Mouse (Mus musculus): ENCODE results near the gene Ptger2. TPM values are rescaled to one million over a fixed set of nuclear protein-coding genes. Genes with fewer than 3 reads are reported as not detected.
"Not testable (repeated sequence)": the region's sequence is repeated elsewhere in the genome, so short reads cannot be mapped to it uniquely, and the experiment has no call there.

The Ptger2 gene
- total RNA-seq (2022): 1 to 10 TPM in 3 of 4 experiments, under 1 TPM in 1; 0.95 to 2.0 (median 1.4) TPM

DNA sequence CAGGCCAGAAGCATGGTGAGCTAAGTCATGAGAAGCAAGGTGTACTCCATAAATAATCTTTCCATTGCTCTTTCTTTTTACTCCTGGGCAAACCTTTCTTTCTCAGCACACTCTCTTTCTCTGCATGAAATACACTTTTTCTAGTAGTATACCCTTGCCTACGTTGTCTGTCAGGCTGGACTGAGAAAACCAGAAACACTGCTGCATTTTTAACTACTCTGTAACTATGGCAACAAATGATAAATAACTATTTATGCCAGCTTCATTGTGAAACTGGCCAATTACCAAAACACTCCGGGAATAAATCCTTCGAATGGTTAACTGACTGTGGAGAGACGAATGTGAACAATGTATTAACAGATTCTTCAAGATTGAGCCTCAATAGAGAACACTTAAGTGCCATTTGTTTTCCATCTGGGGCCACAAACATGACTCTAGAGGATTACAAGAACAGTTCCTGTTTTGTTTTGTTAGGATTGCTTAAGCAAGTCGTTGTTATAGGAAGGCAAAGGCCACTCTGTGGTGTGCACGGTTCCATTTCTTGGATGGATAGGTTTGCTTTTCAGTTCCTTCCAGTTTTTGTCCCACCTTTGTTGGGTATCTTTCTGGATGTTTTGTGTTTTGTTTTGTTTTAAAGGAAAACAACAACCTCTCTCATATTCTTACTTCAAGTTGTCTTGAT lies at the start of gene Ptger2:
Gene Ptger2, plus strand, starts transcription at position 522 of the 682 bp plus-strand sequence.
- not testable (repeated sequence) for DNase-seq

DNA sequence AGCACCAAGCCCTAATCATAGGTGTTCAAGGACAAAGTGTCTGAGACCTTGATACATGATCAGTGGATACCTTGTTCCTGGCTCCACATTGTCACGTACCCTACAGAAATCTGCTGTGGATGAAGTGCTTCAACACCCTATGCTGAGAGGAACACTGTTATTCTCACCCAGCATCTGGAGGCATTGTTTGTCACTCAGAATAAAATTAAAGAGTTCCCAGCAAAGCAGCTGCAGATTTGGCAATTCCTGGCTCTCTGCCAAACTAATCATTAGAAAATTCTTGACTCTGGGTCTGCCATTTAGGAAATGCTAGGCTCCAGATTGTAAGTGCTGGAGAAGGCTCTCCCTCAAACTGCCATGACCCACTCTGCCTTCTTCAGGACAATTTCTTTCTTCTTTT lies 27.2 kb upstream of the Ptger2 start:
- no peak for DNase-seq

DNA sequence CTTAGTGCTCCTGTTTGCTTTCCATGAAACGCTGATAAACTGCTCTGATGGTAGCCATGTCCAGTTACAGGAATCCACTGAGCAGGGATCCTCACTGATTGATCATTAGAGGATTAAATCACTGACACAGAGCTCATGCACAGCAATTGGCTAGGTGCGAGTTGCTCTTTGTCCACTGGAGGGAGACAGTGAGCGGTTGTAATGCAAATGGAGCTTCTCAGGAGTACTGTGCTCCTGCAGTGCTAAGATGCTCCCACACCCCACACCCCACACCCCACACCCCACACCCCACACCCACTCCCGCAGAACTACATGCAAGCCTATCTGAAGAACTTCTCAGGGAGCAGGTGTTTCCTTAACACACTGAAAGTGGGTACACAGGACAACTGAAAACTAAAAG lies 10.7 kb upstream of the Ptger2 start:
- not testable (repeated sequence) for DNase-seq

DNA sequence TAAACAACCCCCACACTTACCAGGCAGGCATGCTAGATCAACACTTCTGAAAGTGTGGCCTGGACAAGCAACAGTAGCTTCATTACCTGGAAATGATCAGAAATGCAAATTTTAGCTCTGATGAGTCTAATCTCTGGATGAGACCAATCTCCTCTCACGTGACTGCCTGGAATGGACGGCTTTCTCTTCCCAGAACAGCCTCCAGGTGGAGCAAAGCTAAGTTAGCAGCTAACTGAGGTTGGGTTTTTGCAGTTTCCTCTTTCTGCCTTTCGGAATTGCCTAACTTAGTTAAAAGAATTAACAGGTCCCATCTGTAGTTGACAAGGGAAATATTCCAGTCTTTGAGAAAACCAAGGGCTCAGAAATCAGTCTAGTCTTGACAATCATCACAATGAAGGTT lies 8.1 kb upstream of the Ptger2 start:
- no peak for DNase-seq

DNA sequence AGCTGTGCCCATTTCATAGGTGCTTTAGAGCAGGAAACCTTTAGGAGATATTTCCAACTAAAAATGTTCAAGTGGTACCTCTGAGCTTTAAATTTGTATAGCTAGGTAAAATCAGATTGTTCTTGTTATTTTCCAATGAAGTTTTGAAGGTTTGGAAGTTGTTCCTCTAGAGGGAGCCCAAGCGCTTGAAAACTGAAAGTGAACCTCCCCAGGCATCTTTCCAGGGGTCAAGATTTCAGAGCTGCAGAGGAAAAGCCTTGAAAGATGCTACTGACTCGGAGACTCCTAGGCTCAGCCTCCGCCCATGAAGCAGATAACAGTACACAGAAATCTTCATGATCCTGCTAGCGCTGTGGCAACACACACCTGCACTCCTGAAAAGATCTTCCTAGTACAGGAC lies 6.5 kb upstream of the Ptger2 start:
- no peak for DNase-seq

DNA sequence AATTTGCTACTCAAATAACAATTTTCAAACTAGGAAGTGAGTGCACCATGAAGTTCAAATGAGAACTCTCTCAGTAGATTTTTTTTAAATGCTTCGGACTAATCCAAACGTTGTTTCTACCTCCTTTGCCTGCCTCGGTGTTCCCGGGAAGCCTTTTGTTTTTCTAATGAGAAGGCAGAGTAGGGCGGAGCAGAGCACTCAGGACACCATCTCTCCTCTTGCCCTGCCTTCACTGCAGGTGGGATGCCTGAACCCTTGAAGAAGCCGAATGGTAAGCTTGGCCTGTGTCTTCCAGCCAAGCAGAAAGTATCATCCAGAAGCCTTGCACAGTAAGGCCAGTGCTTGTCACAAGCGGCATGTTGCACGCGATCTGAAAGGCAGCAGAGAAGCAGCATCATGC lies 3.9 kb upstream of the Ptger2 start:
- no peak for DNase-seq

DNA sequence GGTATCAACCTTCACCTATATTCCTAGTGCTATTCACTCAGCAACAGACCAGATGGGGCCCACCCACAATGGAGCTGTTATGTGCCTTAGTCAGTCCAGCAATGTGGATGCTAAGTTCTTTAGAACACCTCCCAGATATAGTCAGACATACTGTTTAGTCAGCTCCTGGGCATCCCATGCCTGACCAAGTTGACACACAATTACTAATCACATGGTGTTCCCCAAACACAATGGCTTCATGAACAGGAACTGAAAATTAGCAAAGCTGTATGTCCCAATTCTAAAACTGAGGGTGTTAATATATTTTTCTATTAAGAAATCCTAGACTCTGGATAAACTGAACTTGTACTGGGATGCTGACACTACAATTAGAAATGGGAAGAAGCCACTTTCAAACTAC lies 1.7 kb upstream of the Ptger2 start:
- no peak for DNase-seq

DNA sequence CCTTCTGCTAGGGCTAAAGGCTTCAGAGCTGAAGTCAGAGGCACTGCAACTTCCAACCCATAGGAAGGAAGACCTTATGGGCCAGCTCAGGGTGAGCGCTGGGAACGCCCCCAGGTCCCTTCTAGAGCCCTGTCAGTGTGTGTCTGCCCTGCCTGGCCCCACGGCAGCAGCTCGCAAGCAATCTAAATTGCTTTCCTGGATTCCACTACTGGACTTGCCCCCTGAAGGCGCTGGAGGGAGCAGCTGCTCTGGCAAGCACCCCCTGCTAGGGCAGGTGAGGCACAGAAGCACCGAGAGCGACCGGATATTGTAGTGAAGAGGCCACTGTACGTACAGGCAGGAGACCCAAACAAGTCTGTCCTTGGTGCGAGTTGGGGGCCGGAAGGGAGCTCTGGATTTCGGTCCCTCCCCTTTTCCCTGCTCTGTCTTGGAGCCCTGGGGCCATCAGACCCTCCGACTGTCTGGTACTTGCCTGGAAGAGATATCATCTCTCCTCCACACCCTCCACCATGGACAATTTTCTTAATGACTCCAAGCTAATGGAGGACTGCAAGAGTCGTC lies 541 bp downstream of the Ptger2 start:
- no peak for DNase-seq

DNA sequence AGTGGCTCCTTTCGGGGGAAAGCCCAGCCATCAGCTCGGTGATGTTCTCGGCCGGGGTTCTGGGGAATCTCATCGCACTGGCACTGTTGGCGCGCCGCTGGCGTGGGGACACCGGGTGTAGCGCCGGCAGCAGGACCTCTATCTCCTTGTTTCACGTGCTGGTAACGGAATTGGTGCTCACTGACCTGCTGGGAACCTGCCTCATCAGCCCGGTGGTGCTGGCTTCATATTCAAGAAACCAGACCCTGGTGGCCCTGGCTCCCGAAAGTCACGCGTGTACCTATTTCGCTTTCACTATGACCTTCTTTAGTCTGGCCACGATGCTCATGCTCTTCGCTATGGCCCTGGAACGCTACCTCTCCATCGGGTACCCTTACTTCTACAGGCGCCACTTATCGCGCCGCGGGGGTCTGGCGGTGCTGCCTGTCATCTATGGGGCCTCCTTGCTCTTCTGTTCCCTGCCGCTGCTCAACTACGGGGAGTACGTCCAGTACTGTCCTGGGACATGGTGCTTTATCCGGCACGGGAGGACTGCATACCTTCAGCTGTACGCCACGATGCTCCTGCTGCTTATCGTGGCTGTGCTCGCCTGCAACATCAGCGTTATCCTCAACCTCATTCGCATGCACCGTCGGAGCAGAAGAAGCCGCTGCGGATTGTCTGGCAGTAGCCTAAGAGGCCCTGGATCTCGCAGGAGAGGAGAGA lies 1.2 kb downstream of the Ptger2 start:
- DNase-seq: no peak

DNA sequence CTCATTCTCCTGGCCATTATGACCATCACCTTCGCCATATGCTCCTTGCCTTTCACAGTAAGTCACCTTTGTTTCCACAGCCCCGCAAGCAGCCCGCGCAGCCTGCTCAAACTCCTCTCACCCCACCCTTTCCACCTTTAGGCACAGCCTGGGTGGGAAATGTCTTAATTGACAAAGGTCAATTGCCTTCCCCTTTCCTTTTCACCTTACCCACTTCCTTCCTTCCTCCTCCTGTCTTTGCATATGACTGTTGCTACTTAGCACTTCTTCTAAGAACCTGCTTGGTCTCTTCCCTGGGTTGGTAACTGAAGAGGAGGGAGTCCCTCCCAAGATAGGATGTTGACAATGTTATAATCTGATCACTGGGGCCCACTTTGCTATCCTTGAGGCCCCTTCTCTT lies 1.8 kb downstream of the Ptger2 start:
- DNase-seq: no peak

DNA sequence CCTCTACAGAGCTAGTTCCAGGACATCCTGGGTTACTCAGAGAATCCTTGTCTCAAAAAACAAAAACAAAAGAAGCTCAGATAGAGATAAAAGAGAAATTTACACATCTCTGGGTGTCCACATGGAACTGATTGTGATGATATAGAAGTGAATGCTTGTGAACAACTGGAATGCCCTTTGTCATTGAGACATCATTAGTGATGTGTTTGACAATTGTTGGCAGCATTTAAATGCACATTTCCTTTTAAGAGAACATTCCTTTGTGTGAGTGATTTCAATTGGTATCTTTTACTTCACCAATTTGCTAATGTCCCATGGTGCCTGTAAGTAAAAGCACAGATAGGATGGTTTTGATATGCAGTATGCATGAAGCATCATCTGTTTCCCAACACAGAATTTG lies 6.3 kb downstream of the Ptger2 start:
- DNase-seq: no peak

DNA sequence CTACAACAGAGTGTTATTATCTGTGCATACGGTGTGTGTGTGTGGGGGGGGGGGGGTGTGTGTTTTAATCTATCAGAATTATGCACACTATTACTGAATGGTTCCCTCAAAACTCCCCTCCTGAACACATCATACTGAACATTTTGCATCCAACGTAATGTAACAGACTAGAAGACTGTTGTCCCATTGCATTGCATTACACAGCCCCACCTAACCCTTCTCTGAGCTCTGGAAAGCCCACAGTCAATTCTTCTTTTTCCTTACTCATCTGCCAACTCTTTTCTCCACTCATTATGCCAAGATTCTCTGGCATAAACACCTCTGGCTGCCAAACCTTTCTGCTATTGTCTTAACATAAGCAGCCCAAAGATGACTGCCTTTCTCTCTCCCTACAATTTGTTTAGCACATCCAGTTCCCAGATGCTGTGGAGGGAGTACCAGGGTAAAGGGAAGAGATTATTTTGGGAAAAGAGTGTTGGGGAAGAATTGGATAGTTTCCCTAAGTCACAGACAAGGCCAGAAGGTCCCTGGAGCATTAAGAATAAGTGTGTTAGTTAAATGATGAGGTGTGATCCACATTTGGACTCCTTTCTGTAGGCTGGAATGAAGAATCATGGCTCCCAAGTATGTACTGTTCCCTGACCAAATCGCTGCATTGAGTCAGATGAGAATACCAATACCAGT lies 12.2 kb downstream of the Ptger2 start:
- no peak for DNase-seq

DNA sequence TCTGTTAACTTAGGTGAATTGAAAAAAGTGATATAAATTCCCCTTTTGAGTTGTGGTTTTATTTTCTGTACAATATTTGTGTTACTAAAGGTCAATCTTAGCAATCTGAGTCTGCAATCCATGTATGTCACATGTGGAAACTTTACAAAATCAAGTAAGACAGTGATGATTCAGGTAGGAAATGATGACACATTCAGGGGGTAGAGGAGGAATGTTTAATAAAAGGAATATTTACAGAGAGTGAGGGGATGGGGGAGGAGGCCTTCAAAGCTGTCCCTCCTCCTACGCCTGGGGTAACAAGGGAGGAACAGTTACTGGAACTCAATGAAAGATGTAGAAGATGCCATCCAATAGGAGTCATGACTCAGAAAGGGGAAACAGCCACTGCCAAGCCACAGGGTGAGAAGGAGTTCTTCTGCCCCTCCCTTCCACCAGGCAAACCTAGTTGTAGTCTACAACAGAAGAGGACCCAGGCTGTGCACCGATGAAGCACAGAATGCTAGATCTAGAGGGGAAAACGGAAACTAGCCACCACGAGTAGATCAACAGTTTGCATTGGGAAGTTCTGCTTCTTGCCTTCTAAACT lies 17.8 kb downstream of the Ptger2 start:
- DNase-seq: no peak

DNA sequence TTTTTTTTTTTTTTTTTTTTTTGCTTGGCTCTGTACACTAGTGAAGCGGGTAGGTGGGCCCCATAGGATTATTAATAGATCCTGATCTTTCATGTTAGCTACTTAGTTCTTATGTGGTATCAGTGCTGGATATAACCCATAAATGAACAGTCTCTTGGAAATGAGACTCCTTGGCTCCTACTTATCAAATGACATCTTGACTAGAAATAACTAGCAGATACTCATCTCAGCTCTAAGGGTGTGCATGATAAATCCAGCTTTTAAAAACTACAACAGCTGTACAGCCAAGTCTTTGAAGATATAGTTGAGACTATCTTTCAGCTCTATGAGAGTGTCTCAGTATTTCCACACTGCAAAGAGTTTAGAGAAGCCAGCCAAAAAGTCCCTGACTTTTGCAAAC lies 21.2 kb downstream of the Ptger2 start:
- no peak for DNase-seq

DNA sequence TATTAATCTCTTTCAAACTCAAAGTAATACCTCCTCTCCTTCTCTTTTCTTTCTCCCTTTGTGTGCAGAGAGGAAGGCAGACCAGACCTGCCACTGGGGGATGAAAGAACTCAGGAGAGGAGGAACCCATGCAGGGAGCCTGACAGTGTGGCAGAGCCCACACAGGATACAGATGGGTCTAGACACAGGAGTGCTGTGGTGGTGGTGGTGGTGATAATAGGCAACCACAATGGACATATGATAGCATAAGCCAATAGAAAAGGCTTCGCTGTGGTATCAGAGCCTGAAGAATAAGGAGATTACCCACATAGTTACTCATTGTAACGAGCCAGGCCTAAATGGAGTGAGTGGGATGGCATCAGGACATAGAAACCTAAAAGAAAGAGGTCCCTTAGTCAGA lies 23.3 kb downstream of the Ptger2 start:
- no peak for DNase-seq

DNA sequence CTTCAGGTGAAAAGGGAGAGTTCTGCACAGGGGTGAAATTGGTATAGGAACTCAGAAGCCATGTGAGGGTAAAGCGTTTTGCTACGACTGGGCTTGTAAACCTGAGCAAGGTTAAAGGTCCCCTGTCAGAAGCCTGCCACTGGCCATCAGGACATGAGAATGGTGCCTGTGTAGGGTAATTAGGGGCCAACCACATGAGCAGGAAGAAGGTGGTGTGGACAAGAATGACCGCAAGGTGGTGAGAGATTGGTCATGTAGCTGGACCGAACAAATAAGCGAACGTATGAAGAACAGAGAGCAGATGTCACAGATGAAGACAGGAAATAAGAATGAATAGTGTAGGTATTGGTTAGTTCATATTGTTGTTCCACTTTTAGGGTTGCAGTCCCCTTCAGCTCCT lies 23.7 kb downstream of the Ptger2 start:
- no peak for DNase-seq

DNA sequence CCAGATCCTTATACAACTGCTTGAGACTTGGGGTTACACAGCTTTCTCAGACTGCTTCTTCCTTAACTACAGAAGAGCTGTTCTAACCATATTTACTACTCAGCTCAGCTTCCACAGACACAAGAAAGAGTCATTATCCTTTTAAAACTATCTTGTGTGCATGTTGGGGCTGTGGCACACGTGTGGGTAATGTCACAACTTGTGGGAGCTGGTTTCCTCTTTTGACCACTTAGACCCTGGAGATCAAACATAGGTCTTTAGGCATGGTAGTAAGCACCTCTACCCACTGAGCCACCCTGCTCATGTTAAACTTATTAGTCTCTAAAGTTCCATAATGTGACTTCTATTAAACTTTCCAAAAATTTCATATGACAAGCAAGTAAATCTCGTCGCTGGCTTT lies 33.6 kb downstream of the Ptger2 start:
- no peak for DNase-seq

DNA sequence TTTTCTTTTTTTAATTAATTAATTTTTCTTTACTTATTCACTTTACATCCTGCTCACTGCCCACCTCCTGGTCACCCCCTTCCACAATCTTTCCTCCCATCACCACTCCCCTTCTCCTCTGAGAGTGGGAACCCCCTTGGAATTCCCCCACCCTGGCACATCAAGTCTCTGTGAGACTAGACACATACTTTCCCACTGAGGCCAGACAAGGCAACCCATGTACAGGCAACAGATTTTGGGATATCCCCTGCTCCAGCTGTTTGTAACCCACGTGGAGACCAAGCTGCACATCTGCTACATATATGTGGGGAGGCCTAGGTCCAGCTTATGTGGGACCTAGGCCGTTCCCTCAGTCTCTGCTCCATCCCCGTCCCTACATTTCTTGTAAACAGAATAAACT lies 46.3 kb downstream of the Ptger2 start:
- no peak for DNase-seq

DNA sequence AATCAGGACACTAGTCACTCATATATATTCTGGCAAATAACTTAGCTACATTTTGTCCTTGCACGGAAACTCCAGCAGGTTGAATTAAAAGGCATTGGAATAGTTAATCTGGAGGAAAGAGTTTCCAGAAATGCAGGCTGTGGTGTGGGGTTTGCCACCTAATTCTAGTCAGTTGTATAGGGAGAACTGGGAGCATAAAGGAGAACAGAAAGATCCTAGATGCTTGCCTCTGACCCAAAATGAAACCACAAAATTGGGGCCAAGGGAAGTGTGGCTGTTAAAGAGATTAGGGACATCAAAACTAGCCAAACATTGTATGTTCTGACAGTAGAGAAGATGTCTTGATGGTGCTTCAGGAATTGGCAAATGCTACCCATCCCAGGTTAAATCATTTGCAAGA lies 48.6 kb downstream of the Ptger2 start:
- DNase-seq: no peak

DNA sequence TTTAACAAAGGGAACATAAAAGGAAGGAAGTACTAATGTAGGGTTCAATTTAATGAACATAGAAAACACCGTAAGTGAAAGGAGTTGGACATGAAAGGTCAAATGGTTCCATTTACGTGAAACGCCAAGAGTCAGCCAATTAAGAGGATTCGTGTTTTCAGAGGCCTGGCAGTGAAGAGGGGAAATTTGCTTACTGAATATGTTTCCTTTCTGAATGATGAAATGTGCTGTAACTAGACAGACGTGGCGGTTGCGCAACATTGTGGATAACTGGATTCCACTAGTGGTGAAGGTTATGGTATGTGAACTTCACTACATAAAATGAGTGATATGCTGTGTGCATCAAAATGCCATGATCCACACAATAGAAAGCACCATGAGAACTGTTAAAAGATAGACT lies 50.1 kb downstream of the Ptger2 start:
- no peak for DNase-seq

DNA sequence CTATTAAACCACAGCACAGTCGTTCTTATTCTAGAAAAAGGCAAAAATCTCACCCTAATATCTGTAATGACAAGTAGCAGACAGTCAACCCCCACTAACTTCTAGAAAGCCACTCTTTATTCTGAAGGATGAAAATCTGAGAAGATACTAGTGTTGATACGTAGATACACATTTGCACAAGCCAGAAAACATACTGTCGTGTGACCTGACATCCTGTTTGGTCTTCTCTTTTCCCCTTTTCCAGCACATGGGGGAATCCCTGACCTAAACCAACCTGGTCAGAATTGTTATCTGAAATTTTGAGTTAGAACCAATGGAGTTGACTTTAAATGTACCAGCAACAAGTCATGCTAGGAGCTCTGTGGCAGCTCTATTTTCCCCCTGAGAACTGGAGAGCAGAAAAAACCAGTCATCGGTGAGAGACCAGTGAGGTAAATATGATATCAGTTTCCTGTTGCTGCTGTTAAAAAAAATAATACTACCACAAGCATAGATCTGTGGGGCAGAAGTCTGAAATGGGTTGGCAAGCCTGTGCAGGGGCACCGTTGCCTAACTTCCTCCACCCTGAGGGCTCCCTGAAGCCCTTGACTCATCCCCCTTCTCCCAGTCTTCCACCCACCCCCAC lies 53.0 kb downstream of the Ptger2 start:
- DNase-seq: no peak

DNA sequence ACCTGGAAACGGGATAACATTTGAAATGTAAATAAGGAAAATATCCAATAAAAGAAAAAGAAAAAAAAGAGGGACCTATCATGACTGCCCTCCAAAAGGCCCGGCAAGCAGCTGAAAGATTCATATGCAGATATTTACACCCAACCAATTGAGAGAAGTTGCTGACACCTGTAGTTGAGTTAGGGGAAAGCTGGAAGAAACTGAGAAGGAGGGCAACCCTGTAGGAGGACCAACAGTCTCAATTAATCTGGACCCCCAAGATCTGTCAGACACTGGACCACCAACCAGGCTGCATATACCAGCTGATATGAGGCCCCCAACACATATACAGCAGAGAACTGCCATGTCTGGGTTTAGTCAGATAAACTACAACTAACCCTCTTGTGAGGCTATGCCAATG lies 60.1 kb downstream of the Ptger2 start:
- DNase-seq: no peak

Data from adrenal gland, adult 8-10 months (tissue).